Mouse (Mus musculus) left cerebral cortex, postnatal 10 days (tissue): ENCODE data around the gene G430095P16Rik. TPM values are rescaled to one million over a fixed set of nuclear protein-coding genes. Genes with fewer than 3 reads are reported as not detected.

Experiments used
- DNase-seq, 2 experiments: peaks; one replicate each; pipeline ENCODE4 v3.0.0; 2021 to 2022; ENCODE audit warnings: low spot score in 2 of 2, mixed read lengths in 1 of 2; ENCODE audit errors: extremely low spot score in 1 of 2
- intact Hi-C: fragments of 180-260 bp; cut with DNase I; formaldehyde crosslinking; loops from one replicate; pipeline ENCODE4 v1.15.1; 2025
- total RNA-seq, 2 experiments: library from RNA; stranded (reverse); gene quantifications; 2 replicates each; pipeline ENCODE4 v1.2.3; 2021

Gene G430095P16Rik
- total RNA-seq, 2 experiments from 2014 or later = 0.51 TPM; not detected in 1

DNA sequence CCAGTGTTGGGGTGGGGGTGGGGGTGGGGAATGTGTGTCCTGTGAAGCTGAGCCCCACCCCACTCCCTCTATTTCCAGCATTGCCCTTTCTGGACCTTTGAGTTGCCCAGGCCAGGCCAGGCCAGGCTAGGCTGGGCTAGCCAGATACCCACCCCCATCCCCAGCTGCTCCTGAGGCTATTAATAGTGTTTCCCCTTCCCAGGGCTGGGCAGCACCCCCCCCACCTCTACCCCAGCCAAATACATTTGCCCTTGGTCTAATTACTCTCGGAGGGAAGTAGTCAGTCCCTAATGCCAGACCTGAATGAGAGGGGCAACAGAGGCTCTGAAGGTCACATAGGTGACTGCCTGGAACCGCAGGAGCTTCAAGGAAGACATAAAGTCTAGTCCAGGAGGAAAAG, 12.8 kb downstream of the G430095P16Rik start:
- DNase-seq = no peak
- intact Hi-C loops = no loop called here

DNA sequence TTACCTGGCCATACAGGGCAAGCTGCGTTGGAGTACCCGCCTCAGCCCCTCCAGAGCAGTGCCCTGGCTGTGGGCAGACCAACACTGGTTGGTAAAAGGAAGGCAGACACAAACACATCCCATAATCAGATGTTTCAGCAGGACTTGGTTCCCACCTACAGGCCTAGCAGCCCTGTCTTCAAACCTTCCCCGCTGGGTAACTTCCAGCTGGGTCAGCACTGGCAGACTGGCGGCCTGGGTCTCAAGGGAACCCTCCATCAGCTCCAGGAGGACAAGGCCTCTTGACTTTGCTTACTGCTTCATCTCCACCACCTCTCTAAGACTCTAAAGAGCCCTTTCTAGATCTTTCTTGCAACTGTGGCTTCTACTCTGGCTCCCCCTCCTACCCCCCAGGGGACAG, 13.7 kb downstream of the G430095P16Rik start:
- intact Hi-C loops = no loop called here
- no peak for DNase-seq

DNA sequence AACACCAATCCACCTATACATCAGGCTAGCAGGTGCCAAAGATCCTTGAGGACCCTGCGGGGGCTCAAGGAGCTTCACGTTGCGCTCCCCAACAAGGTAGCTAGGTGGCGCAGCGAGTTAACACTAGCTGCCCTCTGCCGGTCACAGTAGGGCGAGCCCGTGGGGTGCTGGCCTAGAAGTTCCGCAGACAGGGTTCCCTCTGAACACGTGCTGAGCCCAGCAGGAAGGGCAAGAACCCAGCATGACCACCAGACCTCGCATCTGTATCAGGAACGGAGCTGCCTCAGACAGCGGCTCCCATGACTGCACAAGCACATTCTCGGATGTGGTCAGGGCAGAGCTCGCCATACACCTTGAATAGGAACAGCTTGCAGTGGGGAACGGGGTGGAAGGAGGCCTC, 14.8 kb downstream of the G430095P16Rik start:
- DNase-seq = peak; percentile 66 to 89
- intact Hi-C loops = no loop called here

DNA sequence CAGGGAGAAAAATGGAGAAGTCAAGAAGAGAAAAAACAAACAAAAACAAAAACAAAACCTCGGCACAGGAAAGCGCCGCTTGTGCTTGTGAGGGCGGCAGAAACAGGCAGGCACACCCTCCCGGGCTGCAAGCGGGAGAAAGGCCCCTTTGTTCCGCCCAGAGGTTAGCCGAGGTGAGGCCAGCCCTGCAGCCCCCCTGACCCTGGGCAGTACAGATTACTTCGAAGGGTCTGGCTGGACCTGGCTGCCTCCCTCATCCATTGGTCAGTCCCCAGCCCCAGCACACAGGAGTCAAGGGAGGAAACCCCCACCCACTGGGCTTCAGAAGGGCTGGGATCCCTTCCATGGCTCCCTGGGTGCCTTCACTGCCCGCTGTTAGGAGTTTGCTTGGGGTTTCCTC, 15.5 kb downstream of the G430095P16Rik start:
- intact Hi-C loops = no loop called here
- DNase-seq = no peak

DNA sequence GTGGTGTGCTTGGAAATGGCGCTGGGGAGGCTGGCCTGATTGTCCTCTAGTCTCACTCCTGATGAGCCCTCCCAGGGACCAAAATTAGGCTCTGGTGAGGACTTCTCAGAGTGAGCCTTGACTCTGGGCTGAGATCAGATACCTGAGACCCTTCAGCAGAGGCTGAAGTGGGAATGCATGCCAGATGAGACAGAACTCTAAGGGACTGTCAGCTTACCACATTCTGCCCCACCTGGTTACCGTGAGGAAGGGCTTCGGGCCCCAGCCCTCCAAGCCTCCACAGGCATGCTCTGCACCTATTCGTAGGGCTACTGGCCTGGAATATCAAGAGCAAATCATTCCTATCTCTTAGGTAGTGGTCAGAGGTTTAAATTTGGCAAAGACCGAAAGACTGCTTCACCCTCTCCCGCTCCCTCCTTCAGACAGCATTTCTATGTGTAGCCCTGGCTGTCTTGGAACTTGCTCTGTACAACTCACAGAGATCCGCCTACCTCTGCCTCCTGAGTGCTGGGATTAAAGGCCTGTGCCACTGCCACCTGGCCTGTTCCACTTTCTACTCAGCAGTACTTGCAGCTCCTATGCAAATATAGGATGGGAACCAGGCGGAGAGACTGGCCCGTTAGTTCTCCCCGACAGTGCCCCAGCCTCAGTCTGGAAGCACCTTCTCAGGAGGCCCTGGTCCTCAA, 16.1 kb downstream of the G430095P16Rik start:
- no peak for DNase-seq
- intact Hi-C loops = no loop called here

DNA sequence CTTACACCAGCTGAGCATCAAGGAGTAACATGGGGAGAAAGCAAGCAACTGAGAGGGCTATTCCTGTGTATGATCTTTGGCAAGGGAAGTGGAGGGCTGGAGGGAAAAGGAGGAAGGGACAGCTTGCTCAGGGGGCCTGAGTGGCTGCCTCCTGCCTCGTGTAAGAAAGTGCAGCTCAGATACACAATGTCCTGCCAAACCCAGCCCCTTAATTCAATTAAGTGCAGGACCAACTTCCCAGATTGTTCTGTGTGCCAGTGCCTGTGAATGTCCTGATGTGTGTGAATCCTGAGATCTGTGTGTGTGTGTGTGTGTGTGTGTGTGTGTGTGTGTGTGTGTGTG, 16.6 kb downstream of the G430095P16Rik start:
- no peak for DNase-seq
- intact Hi-C loops = no loop called here

DNA sequence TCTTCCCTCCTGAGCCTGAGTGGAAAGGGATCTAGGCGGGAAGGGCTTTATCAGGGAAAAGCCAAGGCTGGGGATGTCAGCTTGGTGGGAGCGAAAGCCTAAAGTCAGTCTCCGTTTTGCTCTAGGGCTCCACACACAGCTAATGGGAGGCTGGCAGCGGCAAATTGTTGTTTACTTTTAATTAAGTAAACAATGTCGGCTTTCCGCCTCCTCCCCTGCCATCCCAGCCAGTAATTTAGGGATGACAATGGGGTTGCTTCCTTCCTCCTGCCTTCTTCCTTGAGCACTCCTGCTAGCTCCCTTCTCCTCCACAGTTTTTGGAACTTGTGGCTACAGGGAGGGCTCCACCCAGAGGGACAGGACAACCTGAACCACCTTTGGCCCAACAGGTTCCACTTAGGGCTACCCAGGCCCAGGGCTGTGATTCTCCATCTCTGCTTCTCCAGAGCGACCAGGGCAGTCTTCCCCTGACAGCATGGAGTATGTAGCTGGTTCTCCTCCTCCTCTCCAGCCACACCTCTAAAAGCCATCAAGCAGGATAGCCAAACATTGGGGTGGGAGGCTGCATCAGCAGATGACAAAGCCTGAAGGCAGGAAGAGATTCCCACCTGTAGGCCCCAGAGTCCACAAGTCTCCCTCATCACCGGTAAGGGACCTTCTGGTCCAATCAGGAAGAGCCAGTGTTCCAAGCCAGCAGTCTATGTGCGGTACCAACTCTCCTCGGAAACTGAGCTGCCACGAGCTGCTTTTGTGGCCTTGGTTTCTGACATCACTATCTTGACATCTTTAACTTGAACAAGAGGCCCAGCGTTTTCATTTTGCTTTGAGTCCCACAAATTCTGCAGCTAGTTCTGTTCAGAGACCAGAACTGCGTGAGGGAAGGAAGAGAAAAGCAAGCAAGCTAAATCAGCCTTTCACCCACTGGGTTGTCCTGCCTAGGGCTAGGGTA, 18.4 kb downstream of the G430095P16Rik start:
- intact Hi-C loops = no loop called here

DNA sequence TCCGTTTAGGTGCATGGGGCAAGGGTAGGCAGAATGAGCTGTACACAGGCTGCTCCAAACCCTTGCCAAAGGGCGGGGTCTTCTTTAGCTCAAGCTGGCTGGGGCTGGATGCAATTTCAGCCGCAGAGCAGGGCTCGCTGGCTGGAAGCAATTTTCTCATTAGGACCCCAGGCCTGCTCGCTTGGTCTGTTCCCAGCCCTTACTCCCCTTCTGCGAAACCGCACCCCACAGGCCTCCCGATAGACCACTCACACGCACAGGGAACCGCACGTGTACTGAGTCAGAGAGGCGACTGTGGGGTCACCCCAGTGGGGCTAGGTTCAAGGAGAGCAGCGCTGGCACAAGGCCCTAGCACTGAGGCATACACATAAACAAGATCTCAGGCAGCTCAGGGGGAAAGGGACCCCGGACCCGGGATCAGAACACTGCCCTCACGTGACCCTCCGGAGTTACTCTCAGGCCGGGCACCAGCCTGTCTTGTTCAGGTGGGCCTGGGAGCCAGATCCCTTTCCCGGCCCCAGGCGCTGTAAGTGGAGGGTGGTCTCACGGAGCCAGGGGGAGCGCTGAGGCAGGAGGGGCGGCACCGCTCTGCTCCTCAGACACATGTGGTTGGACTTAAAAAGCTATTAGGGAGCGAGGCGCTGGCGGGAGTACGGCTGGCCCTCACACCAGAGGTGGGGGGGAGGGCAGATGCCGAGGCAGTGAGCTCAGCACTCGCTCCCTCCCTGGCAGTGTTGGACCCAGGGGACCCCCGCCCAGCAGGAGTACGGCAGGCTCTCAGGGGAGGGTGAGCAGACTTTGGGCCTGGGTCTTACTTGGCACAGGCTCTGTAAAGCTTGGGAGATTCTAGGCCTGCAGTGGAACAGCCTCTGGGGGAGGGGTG, 19.6 kb downstream of the G430095P16Rik start:
- DNase-seq = peak in 1 of 2 experiments; percentile 66
- intact Hi-C loops = no loop called here

More for the DNA sequence above, 18.4 kb downstream of the G430095P16Rik start:
- DNase-seq = no peak

DNA sequence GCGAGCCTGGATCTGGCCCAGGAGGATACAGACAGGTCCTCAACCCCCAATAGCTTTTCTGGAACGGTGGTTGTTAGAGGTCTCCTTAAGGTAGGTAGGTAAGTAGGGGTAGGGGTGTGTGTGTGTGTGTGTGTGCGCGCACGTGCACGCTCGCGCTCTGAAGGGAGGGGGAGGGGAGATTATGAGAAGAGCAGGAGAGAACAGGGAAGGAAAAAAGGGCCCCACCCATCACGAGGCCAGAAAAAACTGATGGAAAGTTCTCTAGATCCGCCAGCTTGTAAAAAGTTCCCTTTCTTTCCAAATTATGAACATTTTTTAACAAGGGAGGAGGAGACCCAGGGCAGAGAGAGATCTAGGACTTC, 20.2 kb downstream of the G430095P16Rik start:
- no peak for DNase-seq
- intact Hi-C loops = no loop called here

DNA sequence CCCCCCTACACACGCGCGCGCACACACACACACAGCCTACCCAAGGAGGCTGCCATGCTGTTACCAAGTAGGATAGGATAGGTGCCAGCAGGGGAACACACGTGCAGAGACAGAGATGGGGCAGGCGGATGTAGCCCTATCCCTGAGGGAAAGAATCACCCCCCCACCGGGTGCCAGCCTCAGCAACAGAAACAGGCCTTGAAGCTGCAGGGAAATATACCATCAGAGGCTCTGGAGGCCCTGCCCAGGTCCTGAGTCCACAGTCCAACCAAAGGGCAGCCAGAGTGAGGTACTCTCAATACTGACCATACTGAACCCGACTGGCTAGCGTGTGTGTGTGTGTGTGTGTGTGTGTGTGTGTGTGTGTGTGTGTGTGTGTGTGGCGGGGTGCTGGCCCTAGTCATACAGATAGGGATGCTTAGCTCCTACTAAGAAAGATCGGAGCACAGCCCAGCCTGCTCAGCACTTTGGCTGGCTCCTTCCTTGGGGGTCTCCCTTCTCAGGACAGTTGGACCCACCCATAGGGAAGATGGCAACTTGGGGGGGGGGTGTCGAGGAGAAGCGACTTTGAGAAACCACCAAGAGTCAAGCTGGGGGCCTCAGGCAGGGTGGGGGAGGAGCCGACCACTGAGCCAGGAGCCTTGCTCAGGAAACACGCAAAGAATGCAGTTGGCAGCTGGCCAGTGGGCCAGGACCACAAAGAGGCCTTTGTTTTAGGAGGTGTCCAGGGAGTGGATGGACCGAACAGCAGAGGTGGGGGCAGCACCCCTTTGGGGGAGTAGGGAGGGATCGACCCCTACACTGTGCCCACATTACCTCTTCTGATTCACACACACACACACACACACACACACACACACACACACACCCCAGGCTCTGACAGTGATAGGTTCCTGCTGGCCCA, 21.0 kb downstream of the G430095P16Rik start:
- intact Hi-C loops = no loop called here
- peak in 1 of 2 experiments; percentile 91 for DNase-seq

DNA sequence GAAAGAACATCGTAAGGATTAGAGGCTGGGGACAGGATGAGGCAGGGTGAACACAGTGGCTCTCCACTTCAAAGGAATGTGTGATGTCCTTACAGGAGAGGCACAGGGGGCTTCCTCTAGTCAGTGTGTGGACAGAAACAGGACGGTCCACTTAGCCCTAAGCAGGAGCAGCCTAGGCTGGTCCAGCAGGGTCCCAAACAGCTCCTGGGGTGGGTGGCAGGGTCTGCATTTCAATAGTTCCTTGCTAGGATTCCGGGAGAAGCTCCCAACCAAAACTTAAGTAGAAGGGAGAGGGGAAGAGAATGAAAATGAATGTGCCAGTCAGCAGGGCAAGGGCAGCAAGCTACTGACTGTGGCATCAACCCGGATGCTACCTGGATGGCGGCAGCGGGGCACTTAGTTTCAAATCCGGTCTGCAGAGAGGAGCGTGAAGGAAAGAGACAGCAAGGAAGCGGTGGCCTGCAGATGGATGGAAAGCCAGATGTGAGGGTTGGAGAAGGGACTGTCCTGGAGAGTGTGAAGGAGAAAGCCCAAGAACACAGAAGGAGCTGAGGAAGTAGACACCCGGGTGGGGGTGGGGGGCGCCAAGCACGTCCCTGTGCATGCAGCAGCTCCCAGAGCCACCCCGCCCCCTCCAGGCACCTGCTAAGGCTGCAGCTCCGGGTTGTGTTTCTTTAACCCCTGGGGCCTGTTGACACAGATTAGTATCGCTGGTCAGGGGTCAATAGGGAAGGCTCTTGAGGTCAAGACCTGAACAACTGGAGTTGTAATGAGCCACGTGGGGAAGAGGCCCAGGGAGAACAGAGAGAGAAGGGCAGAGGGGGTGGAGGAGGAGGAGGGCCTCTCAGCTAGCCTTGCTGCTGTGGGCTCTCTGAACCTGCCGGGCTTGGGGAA, 22.5 kb downstream of the G430095P16Rik start:
- DNase-seq = peak in 1 of 2 experiments; percentile 70
- intact Hi-C loops = no loop called here

DNA sequence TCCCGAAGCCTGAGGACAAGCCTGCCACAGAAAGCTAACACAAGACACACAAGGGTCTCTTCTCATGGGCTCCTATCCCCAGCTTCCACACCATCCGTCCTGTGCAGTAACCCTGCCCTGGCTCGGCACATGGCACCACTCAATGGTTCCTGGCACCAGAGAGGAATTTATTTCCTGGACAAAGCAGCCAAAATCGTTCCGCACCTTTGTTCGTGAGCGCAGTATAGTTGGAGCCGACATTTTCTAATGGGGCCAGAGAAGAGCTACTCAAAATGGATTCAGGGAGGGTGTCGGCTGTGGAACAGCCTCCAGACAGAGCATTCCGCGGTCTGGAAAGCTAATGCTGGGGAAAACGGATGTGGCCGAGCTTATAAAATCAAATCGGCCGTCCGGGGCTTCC, 26.7 kb downstream of the G430095P16Rik start:
- no peak for DNase-seq
- intact Hi-C loops = no loop called here

DNA sequence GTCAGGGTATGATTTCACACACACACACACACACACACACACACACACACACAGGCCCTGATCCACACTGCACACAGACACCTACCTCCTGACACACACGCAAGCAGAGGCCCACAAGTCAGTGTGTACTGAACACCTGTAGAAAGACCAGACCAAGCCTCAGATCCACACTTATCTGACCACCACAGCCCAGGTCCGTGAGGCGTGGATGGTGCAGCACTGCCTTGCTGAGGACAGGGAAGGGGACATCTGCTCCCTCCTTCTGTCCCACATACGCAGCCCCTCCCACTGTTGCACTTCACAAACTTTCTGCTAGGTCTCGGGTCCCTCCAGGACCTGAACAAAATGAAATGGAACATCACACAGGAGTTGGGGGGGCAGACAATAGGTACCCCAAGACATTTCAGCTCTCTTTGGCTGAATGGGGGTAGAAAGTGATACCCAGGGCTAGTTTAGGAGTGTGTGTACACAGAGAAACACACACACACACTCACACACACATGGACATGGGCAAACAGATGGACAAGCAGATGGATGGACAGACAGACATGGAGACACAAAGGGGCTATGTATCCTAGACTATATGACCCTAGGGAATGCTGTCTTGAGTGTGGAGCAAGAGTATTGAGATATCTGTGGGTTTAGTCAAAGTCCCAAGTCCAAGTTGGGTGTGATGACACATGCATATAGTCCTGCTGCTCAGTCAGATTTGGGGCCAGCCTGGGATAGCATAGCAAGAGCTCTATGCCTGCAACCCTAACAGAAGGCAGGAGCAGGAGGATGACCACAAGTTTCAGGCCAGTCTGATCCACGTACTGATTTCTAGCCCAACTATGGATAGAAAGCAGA, 30.2 kb downstream of the G430095P16Rik start:
- intact Hi-C loops = no loop called here
- DNase-seq = no peak

DNA sequence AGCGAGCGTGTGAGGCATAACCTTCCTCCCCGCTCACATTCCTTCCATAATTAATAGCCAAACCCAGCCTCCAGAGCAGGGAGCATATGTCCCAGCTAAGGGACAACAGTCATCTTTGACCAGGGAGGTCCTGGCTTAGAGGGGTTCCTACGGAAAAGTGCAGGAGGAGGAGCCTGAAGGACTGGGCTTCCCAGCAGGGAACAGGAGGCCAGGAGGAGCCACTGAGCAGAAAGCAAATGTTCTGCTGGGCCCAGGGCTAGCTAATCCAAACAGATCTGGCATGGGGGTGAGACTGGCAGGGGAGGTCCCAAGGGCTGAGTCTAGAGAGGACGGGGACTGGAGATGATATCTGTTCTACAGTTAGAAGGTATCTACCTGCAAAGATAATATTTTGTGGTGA, 34.7 kb downstream of the G430095P16Rik start:
- DNase-seq = no peak
- intact Hi-C loops = no loop called here

DNA sequence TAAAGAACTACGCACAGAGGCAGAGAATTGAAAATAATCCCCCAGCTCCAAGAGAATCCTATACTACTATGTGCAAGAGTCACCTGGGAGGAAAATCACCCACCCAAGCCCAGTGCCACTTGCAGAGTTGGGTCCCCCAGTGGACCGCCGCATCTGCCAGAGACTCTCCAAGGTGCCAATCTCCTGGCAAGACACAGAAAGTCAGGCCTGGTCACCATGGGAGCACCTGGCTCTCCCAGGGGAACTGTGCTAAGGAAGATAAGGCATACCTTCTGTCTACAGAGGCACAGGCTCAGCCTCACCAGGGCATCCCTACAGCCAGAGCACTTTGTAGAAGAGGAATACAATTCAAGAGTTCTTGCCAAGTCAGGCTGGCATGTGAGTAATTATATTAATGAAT, 35.5 kb downstream of the G430095P16Rik start:
- no peak for DNase-seq

DNA sequence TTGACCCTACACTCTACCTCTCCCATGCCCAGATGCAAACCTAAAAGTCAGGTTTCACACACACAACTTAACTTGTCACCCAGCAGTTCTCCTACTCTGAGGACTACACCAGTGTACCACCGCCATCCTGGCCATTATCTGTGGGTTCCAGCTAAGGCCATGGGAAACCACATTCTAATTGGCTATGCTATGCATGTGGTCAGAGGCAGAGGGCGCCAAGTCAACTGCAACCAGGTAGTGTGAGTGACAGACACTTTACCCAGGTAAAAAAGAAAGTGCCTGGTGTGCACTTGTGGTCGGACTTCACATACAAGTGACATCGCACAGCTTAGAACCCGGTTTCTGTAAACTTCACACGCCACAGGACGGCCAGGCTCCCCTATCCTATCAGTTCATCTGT, 36.3 kb downstream of the G430095P16Rik start:
- intact Hi-C loops = no loop called here

More for the DNA sequence above, 35.5 kb downstream of the G430095P16Rik start:
- intact Hi-C loops = no loop called here

DNA sequence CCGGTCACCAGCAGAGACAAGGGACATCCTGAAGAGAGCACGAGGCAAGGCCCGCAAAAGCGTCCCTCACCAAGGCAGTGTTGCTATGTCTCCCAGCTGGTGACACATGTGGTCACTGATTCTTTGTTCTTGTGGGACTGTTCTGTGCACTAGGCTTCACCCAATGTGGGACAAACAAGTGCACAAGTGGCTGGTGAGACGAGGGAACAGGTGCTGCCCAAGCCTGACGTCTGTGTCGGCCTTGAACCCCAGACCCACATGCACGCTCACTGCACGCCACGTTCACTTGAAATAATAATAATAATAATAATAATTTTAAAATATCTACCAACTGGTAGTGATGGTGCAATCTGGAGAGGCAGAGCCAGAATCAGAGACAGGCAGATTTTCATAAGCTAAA, 36.9 kb downstream of the G430095P16Rik start:
- intact Hi-C loops = no loop called here

More for the DNA sequence above, 36.3 kb downstream of the G430095P16Rik start:
- DNase-seq = no peak

More for the DNA sequence above, 36.9 kb downstream of the G430095P16Rik start:
- DNase-seq = no peak
